Mouse (Mus musculus) G1E (cell line): Measurements from ENCODE around the gene Rbms3.

Experiments used
- CTCF ChIP-seq: IDR thresholded peaks from 2 replicates; pipeline ENCODE4 v1.5.1; 2012; ENCODE audit warnings: low read depth, low read length, inconsistent platforms, mixed read lengths
- GATA1 ChIP-seq: IDR thresholded peaks from 2 replicates; pipeline ENCODE4 v1.6.1; 2012; ENCODE audit warnings: borderline replicate concordance, low read length, inconsistent platforms, mixed read lengths
- TAL1 ChIP-seq: conservative IDR thresholded peaks from 2 replicates; pipeline ENCODE4 v1.6.1; 2012; ENCODE audit warnings: low read depth, low read length, inconsistent platforms, mixed read lengths

GRCm38 (mm10) chr9:117554356-117554755, 75.4 kb downstream of the Rbms3 start:
- TF ChIP-seq CTCF (no peak), GATA1 (no peak), TAL1 (no peak)
